16 mouse cellular contexts compared by ENCODE assay signal in the genomic region with DNA sequence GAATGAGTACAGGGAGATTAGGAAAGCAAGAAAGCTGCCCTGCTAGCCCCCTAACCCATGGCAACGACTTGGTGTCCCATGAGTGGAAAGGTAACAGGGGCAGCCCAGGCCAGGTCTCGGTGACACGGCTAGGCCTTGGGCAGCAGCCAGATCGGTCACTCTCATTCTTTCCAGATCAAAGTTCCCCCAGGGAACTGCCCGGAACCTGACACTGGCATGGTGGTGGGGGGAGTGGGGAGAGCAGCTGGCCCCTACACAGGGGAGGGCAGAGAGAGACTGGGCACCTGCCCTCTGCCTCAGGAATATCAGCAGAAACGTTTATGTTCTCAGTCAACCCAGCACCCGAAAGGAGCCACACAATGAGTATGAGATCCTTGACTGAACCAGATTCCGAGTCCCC. TPM values are rescaled to one million over a fixed set of nuclear protein-coding genes. Genes with fewer than 3 reads are reported as not detected.
DNase-seq lines count a peak whose midpoint lies in the region; ATAC-seq lines count a peak whose summit lies in the region.
"Had no signal": no experiment of that assay in that cellular context is flagged by ENCODE, and none has a peak within 500 bp of the region (broad histone marks: within the 10 kb centered on the region; RNA-seq: fewer than 3 reads in every experiment).

No protein-coding gene starts in this region.

- no peaks in the 10 kb centered on the region for H3K9me3 ChIP-seq in heart, embryonic 15.5 days (replicated peaks)
- H3K9me3 ChIP-seq: embryonic facial prominence, embryonic 13.5 days; forebrain, embryonic 13.5 days; megakaryocyte, embryonic 14.5 days had no signal

- no peaks in the 10 kb centered on the region for H3K36me3 ChIP-seq in heart, embryonic 15.5 days
- H3K36me3 ChIP-seq: embryonic facial prominence, embryonic 13.5 days had no signal

- no peaks in the 10 kb centered on the region for H3K27me3 ChIP-seq in heart, embryonic 15.5 days
- H3K27me3 ChIP-seq: forebrain, embryonic 13.5 days had no signal

- H3K27ac ChIP-seq in heart, embryonic 15.5 days: peak overlapping the region; percentile 11; the same call in 1 of the 2 replicates
- H3K27ac ChIP-seq: embryonic facial prominence, embryonic 13.5 days; forebrain, embryonic 13.5 days; hindbrain, postnatal 0 days had no signal

- 39% methylated on average over 8 of the region's 8 CpGs for WGBS in heart, embryonic 15.5 days

- no peak overlapping the region for H3K4me2 ChIP-seq in heart, embryonic 15.5 days
- H3K4me2 ChIP-seq: embryonic facial prominence, embryonic 13.5 days; forebrain, embryonic 13.5 days had no signal

- no peak overlapping the region for H3K4me3 ChIP-seq in heart, embryonic 15.5 days
- H3K4me3 ChIP-seq: embryonic facial prominence, embryonic 13.5 days; forebrain, embryonic 13.5 days; megakaryocyte, embryonic 14.5 days had no signal

- no peak for ATAC-seq in heart, embryonic 15.5 days (replicated peaks; ENCODE audit: insufficient number of reproducible peaks, insufficient read depth, low FRiP score, low read depth)
- ATAC-seq: forebrain, embryonic 13.5 days; hindbrain, postnatal 0 days had no signal

- no peak overlapping the region for H3K9ac ChIP-seq in heart, embryonic 15.5 days
- H3K9ac ChIP-seq: embryonic facial prominence, embryonic 13.5 days; forebrain, embryonic 13.5 days had no signal

- DNase-seq in adrenal gland, postnatal 10 days: peak; percentile 59
- no peak for DNase-seq in adrenal gland, adult 18-20 months (ENCODE audit: low spot score in 2 of 2)
- no peak for DNase-seq in heart, postnatal 10 days
- peak; percentile 54 for DNase-seq in heart, postnatal 4 days
- DNase-seq in kidney, postnatal 36 days: peak; percentile 84 to 86
- DNase-seq in lung, adult 18-20 months: no peak
- DNase-seq in cerebellum, postnatal 10 days: no peak
- DNase-seq: cerebellum, adult 9-11 months; layer of hippocampus, adult 9-11 months had no signal

- intact Hi-C loops in heart, postnatal 10 days (cut with DNase I): no loop called here

- H3K4me1 ChIP-seq in heart, embryonic 15.5 days (replicated peaks): peaks cover 57% of the 10 kb centered on the region

RNA-seq across cellular contexts. Expression of a gene that starts 6.7 kb away (rescaled TPM):
- total RNA-seq in adrenal gland, postnatal 10 days (2021): 10 to 100 TPM in 1 of 2 experiments, 1 to 10 TPM in 1; 6.6 to 14.7 TPM
- total RNA-seq in adrenal gland, adult 18-20 months (2021): 1 to 10 TPM; 1.3 to 2.6 TPM
- polyA plus RNA-seq in heart, embryonic 15.5 days (2015; fragmentation: Nextera tagmentation; extraction: Ambion mirVana): 114 and 133 TPM in 2 replicates
- total RNA-seq in heart, postnatal 10 days (2021): 10 to 100 TPM; 39.0 to 40.9 TPM
- 10 to 100 TPM; 62.2 to 63.4 TPM for total RNA-seq in heart, postnatal 4 days (2021)

RNA-seq across cellular contexts. Expression of a gene that starts 17.1 kb away (rescaled TPM):
- 1 to 10 TPM; 2.7 to 3.5 TPM for total RNA-seq in adrenal gland, postnatal 10 days (2021)
- total RNA-seq in adrenal gland, adult 18-20 months (2021): 1 to 10 TPM in 1 of 2 experiments, under 1 TPM in 1; 0.80 to 3.4 TPM
- 0.15 TPM in 1 of 2 replicates, not detected in the other for polyA plus RNA-seq in heart, embryonic 15.5 days (2015; fragmentation: Nextera tagmentation; extraction: Ambion mirVana)
- not detected for total RNA-seq in heart, postnatal 10 days (2021)
- total RNA-seq in heart, postnatal 4 days (2021): not detected
- total RNA-seq: hindbrain, postnatal 0 days had no signal
- polyA plus RNA-seq: forebrain, embryonic 13.5 days; hindbrain, postnatal 0 days; limb, embryonic 11.5 days; lung, embryonic 16.5 days had no signal

RNA-seq across cellular contexts. Expression of a gene that starts 22.9 kb away (rescaled TPM):
- total RNA-seq in adrenal gland, postnatal 10 days (2021): 10 to 100 TPM; 77.5 to 84.6 TPM
- total RNA-seq in adrenal gland, adult 18-20 months (2021): 10 to 100 TPM; 75.1 to 86.3 TPM
- 57.8 and 83.8 TPM in 2 replicates for polyA plus RNA-seq in heart, embryonic 15.5 days (2015; fragmentation: Nextera tagmentation; extraction: Ambion mirVana)
- 10 to 100 TPM; 47.0 to 50.0 TPM for total RNA-seq in heart, postnatal 10 days (2021)
- total RNA-seq in heart, postnatal 4 days (2021): 10 to 100 TPM; 55.6 to 55.9 TPM

RNA-seq across cellular contexts. Expression of a gene that starts 56.0 kb away (rescaled TPM):
- under 1 TPM in 1 of 2 experiments, not detected in 1; 0.21 TPM for total RNA-seq in adrenal gland, postnatal 10 days (2021)
- total RNA-seq in adrenal gland, adult 18-20 months (2021): under 1 TPM; 0.20 to 0.26 TPM
- 0.72 and 1.1 TPM in 2 replicates for polyA plus RNA-seq in heart, embryonic 15.5 days (2015; fragmentation: Nextera tagmentation; extraction: Ambion mirVana)
- under 1 TPM in 1 of 2 experiments, not detected in 1; 0.19 TPM for total RNA-seq in heart, postnatal 10 days (2021)
- total RNA-seq in heart, postnatal 4 days (2021): under 1 TPM; 0.26 to 0.50 TPM

Comparison
In these comparisons a context has a peak if more than half of its experiments do, and no peak if none do; other contexts are left out.
1. DNase-seq: peak in adrenal gland, postnatal 10 days (single experiment), heart, postnatal 4 days (single experiment) and kidney, postnatal 36 days (2 of 2); none in adrenal gland, adult 18-20 months (0 of 2), heart, postnatal 10 days (0 of 2), lung, adult 18-20 months (0 of 2) and cerebellum, postnatal 10 days (0 of 2).